Mouse (Mus musculus): ENCODE results near the gene Galc.

Galc gene

GRCm38 (mm10) chr12:98258845-98259517, at the start of gene Galc:
Gene Galc (minus strand): TSS chr12:98259459.
- DNase-seq (ENCODE audit: low spot score), result peak; percentile 88

GRCm38 (mm10) chr12:98307179-98307915, 48.1 kb upstream of the Galc start:
- no peak for DNase-seq (ENCODE audit: low spot score)

GRCm38 (mm10) chr12:98303013-98303412, 43.8 kb upstream of the Galc start:
- peak; percentile 60 for DNase-seq (ENCODE audit: low spot score)

GRCm38 (mm10) chr12:98301980-98302379, 42.7 kb upstream of the Galc start:
- DNase-seq (ENCODE audit: low spot score), result no peak

- DNase-seq (ENCODE audit: low spot score), result no peak
Measured at GRCm38 (mm10) chr12:98294241-98294640, 35.0 kb upstream of the Galc start.

GRCm38 (mm10) chr12:98292278-98292677, 33.0 kb upstream of the Galc start:
- no peak for DNase-seq (ENCODE audit: low spot score)

GRCm38 (mm10) chr12:98290475-98290874, 31.2 kb upstream of the Galc start:
- no peak for DNase-seq (ENCODE audit: low spot score)

GRCm38 (mm10) chr12:98284477-98284876, 25.2 kb upstream of the Galc start:
- no peak for DNase-seq (ENCODE audit: low spot score)

- DNase-seq (ENCODE audit: low spot score), result no peak
Measured at GRCm38 (mm10) chr12:98283487-98283860, 24.2 kb upstream of the Galc start.

- no peak for DNase-seq (ENCODE audit: low spot score)
Measured at GRCm38 (mm10) chr12:98282776-98283486, 23.7 kb upstream of the Galc start.

GRCm38 (mm10) chr12:98280996-98281395, 21.7 kb upstream of the Galc start:
- DNase-seq (ENCODE audit: low spot score), result no peak

GRCm38 (mm10) chr12:98280530-98280929, 21.3 kb upstream of the Galc start:
- peak; percentile 82 for DNase-seq (ENCODE audit: low spot score)

GRCm38 (mm10) chr12:98272433-98272832, 13.2 kb upstream of the Galc start:
- DNase-seq (ENCODE audit: low spot score), result no peak

- DNase-seq (ENCODE audit: low spot score), result no peak
Measured at GRCm38 (mm10) chr12:98270810-98271566, 11.7 kb upstream of the Galc start.

GRCm38 (mm10) chr12:98269791-98270745, 10.8 kb upstream of the Galc start:
- no peak for DNase-seq (ENCODE audit: low spot score)

- no peak for DNase-seq (ENCODE audit: low spot score)
Measured at GRCm38 (mm10) chr12:98268441-98269369, 9.4 kb upstream of the Galc start, which contains the start of gene Gpr65. Gene Gpr65 (plus strand): TSS chr12:98268635.

- no peak for DNase-seq (ENCODE audit: low spot score)
Measured at GRCm38 (mm10) chr12:98265697-98266096, 6.4 kb upstream of the Galc start.

- no peak for DNase-seq (ENCODE audit: low spot score)
Measured at GRCm38 (mm10) chr12:98259518-98259852, 226 bp upstream of the Galc start.

GRCm38 (mm10) chr12:98258371-98258844, 851 bp downstream of the Galc start:
- DNase-seq (ENCODE audit: low spot score), result no peak
